Mouse (Mus musculus): ENCODE results near the gene Stk32c. TPM values are rescaled to one million over a fixed set of nuclear protein-coding genes. Genes with fewer than 3 reads are reported as not detected.

The Stk32c gene
- polyA plus RNA-seq, 1 experiment from 2014 or later: 1.2 TPM

DNA sequence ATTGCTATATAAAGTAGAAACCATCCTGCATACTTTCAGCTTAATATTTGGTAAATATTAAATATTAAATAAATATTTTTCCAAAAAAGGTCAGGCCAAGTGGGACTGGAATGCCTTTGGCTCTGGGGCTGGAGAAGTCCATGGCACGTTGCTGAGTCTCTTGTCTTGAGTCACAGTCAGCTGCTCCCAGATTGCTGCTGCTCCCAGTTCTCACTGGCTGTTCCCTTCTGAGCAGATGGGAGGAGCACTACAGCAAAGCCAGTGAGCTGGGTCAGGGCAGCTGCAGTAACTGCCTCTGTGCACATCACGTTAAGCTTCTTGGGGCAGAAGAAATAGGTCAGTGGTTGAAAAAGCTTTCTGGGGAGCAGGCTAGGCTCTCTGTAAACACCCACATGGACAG is 7.2 kb upstream of the Stk32c start:
- no peak for DNase-seq (ENCODE audit: low spot score)
- Histone ChIP-seq H3K4me2 (replicated peaks) (no peak overlapping the region), H3K36me3 (replicated peaks; ENCODE audit: control insufficient read depth, insufficient read depth) (no peaks in the 10 kb centered on the region), H3K27ac (no peak overlapping the region), H3K9ac (no peak overlapping the region), H3K4me1 (replicated peaks; ENCODE audit: control insufficient read depth, insufficient read depth, low read length) (no peaks in the 10 kb centered on the region), H3K27me3 (ENCODE audit: control insufficient read depth, insufficient read depth, low read length) (no peaks in the 10 kb centered on the region), H3K4me3 (replicated peaks; ENCODE audit: low read length) (no peak overlapping the region), H3K9me3 (ENCODE audit: control insufficient read depth, low read length) (no peaks in the 10 kb centered on the region)
- ATAC-seq (ENCODE audit: low FRiP score): no peak
- WGBS: 28% methylated on average over 2 of the region's 2 CpGs

DNA sequence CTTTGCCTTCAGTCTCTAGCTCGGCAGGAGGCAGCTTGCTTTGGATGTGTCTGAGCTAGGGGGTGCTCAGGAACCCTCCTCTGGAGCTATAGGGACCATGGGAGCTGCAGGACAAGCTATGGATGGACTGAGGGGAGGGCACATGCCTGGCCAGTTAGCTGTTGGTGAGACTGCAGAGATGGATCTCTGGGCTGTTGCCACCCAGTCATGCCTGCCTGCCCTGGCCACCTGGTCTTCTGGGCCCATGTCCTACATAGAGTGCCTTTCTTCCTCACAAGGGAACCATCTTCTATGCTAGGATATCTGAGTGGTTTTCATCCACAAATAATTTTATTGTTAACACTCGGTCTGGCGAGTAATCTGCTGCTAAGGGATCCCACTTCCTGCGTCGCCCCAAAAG is 6.4 kb upstream of the Stk32c start:
- Histone ChIP-seq H3K36me3 (replicated peaks; ENCODE audit: control insufficient read depth, insufficient read depth) (no peaks in the 10 kb centered on the region), H3K9ac (no peak overlapping the region), H3K27me3 (ENCODE audit: control insufficient read depth, insufficient read depth, low read length) (no peaks in the 10 kb centered on the region), H3K4me1 (replicated peaks; ENCODE audit: control insufficient read depth, insufficient read depth, low read length) (no peaks in the 10 kb centered on the region), H3K4me2 (replicated peaks) (no peak overlapping the region), H3K27ac (no peak overlapping the region), H3K9me3 (ENCODE audit: control insufficient read depth, low read length) (no peaks in the 10 kb centered on the region), H3K4me3 (replicated peaks; ENCODE audit: low read length) (no peak overlapping the region)
- 90% methylated on average over 5 of the region's 5 CpGs for WGBS
- ATAC-seq (ENCODE audit: low FRiP score) (no peak), DNase-seq (ENCODE audit: low spot score) (no peak)

DNA sequence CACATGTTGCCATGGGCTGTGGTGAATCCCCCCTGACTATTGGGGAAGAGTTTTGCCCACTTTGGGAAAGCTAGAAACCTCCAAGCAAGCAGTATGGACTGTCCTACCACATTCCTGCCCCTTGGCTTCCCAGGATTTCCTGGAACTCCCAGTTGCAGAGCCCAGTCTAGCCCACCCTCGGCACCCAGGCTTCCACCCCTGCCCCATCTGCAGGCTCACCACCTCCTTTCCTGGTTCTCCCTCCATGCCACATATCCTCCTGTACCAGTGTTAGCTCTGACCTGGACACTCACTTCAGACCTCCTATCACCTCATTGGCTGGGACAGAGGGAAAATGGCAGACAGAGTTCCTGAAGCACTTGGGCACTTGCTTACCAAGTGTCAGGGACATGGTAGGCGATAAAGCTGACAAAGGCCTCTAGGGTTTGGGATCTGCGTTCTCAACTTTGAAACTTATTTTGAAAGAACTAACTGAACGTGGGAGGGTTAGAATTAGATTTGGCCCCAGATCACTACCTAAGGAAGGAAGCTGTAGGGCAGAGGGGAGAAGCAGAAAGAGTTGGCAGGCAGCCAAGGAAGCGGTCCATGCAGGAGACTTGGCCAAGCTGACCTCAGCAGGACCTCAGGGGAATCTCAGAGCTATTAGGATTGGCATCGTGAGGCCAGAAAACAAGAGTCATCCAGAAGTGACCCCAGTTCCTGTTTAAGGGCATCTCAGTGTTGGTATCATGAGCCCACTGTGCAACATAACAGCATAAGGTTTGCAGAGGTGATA is 5.7 kb upstream of the Stk32c start:
- WGBS: 64% methylated on average over 6 of the region's 6 CpGs
- Histone ChIP-seq H3K4me1 (replicated peaks; ENCODE audit: control insufficient read depth, insufficient read depth, low read length) (0 out of 2 replicates have a peak, but pooled peaks cover 3% of the 10 kb centered on the region), H3K27ac (no peak overlapping the region), H3K4me2 (replicated peaks) (no peak overlapping the region), H3K27me3 (ENCODE audit: control insufficient read depth, insufficient read depth, low read length) (no peaks in the 10 kb centered on the region), H3K9me3 (ENCODE audit: control insufficient read depth, low read length) (no peaks in the 10 kb centered on the region), H3K36me3 (replicated peaks; ENCODE audit: control insufficient read depth, insufficient read depth) (no peaks in the 10 kb centered on the region), H3K9ac (no peak overlapping the region), H3K4me3 (replicated peaks; ENCODE audit: low read length) (no peak overlapping the region)
- DNase-seq (ENCODE audit: low spot score) (no peak), ATAC-seq (ENCODE audit: low FRiP score) (no peak)

DNA sequence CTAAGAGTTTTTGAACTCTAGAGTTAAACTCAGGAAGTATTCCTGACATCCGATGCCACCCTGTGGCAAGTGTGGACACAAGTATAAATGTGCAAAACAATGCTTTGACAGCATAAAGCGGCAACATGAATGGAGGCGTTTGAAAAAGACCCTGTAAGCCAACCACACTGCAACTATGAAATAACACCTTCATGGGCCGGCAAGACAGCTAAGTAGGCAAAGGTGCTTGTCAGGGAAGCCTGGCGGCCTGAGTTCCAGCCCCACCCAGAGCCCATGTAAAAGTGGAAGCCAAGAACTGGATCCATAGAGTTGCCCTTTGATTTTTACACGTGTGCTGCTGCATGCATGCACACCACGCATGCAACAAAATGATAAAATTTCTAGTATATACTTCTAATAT is 3.9 kb upstream of the Stk32c start:
- DNase-seq (ENCODE audit: low spot score) (no peak), ATAC-seq (ENCODE audit: low FRiP score) (no peak)
- H3K4me3 ChIP-seq (replicated peaks; ENCODE audit: low read length): no peak overlapping the region
- no peak overlapping the region for H3K27ac ChIP-seq
- H3K9me3 ChIP-seq (ENCODE audit: control insufficient read depth, low read length): no peaks in the 10 kb centered on the region
- H3K27me3 ChIP-seq (ENCODE audit: control insufficient read depth, insufficient read depth, low read length): no peaks in the 10 kb centered on the region
- H3K36me3 ChIP-seq (replicated peaks; ENCODE audit: control insufficient read depth, insufficient read depth): no peaks in the 10 kb centered on the region
- WGBS: 87% methylated on average over 7 of the region's 7 CpGs
- no peak overlapping the region for H3K9ac ChIP-seq
- H3K4me1 ChIP-seq (replicated peaks; ENCODE audit: control insufficient read depth, insufficient read depth, low read length): peaks cover 11% of the 10 kb centered on the region
- H3K4me2 ChIP-seq (replicated peaks): no peak overlapping the region

DNA sequence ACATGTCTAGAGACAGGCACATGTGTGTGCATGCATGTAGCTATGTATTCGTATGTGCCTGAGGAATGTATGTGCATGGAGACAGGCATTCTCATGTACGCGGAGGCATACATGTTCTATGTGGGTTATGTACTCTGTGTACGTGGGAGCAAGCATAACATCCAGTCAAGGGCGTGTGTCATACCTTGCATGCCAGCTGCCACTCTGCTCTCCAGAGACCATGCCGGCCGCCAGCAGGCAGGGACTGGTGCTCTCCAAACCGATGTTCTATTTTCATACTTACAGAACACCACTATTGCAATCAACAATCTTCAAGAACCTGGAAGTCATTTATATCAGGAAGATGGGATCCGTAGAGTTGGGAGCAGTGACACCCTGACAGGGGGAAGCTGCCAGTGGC is 3.4 kb upstream of the Stk32c start:
- no peak for ATAC-seq (ENCODE audit: low FRiP score)
- WGBS: 92% methylated on average over 9 of the region's 9 CpGs
- H3K36me3 ChIP-seq (replicated peaks; ENCODE audit: control insufficient read depth, insufficient read depth): no peaks in the 10 kb centered on the region
- no peaks in the 10 kb centered on the region for H3K27me3 ChIP-seq (ENCODE audit: control insufficient read depth, insufficient read depth, low read length)
- H3K4me1 ChIP-seq (replicated peaks; ENCODE audit: control insufficient read depth, insufficient read depth, low read length): peaks cover 11% of the 10 kb centered on the region
- no peak overlapping the region for H3K9ac ChIP-seq
- no peak for DNase-seq (ENCODE audit: low spot score)
- H3K4me2 ChIP-seq (replicated peaks): no peak overlapping the region
- H3K27ac ChIP-seq: no peak overlapping the region
- no peaks in the 10 kb centered on the region for H3K9me3 ChIP-seq (ENCODE audit: control insufficient read depth, low read length)
- H3K4me3 ChIP-seq (replicated peaks; ENCODE audit: low read length): no peak overlapping the region

DNA sequence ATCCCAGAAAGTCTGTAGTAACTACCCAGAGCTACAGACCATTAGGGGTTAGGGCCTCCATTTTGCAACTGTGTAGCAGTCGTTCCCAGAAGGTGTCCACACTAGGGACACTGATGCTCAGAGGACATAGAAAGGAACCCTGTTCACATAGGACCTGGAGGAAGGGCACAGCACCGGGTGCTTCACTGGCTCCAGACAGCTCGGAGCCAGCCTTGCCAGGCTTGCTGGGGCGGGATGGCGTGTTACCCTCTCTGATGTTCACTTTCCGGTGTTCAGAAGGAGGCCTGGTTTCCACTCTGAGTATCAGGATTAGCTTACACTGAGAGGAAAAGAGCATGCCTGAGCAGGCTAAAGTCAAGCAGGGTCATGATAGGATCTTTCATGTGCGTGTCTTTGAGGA is 2.8 kb upstream of the Stk32c start:
- Histone ChIP-seq H3K9ac (no peak overlapping the region), H3K4me2 (replicated peaks) (no peak overlapping the region), H3K9me3 (ENCODE audit: control insufficient read depth, low read length) (no peaks in the 10 kb centered on the region), H3K36me3 (replicated peaks; ENCODE audit: control insufficient read depth, insufficient read depth) (no peaks in the 10 kb centered on the region), H3K4me3 (replicated peaks; ENCODE audit: low read length) (no peak overlapping the region), H3K27me3 (ENCODE audit: control insufficient read depth, insufficient read depth, low read length) (no peaks in the 10 kb centered on the region), H3K27ac (no peak overlapping the region), H3K4me1 (replicated peaks; ENCODE audit: control insufficient read depth, insufficient read depth, low read length) (peaks cover 11% of the 10 kb centered on the region)
- ATAC-seq (ENCODE audit: low FRiP score): no peak
- WGBS: 92% methylated on average over 7 of the region's 7 CpGs
- DNase-seq (ENCODE audit: low spot score): no peak

DNA sequence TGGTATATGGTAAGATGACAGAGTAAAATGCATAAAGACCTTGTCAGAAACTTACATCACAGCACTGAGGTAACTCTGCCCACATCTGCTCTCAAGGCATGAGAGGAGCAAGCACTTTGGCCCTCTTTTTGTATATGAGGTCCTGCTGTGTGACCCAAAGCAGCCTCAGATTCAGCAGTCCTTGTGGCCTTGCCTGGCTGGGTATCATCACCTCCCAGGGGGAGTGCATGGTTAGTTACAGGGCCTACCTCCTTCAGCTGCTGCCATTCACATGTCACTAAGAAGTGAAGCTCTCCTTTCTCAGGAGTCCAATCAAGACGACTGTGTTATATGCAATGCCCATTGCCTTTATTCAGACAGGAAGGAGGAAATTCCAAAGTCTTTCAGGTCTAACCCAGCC is 2.4 kb upstream of the Stk32c start:
- H3K4me2 ChIP-seq (replicated peaks): no peak overlapping the region
- no peak for ATAC-seq (ENCODE audit: low FRiP score)
- 87% methylated on average over 1 of the region's 1 CpGs for WGBS

DNA sequence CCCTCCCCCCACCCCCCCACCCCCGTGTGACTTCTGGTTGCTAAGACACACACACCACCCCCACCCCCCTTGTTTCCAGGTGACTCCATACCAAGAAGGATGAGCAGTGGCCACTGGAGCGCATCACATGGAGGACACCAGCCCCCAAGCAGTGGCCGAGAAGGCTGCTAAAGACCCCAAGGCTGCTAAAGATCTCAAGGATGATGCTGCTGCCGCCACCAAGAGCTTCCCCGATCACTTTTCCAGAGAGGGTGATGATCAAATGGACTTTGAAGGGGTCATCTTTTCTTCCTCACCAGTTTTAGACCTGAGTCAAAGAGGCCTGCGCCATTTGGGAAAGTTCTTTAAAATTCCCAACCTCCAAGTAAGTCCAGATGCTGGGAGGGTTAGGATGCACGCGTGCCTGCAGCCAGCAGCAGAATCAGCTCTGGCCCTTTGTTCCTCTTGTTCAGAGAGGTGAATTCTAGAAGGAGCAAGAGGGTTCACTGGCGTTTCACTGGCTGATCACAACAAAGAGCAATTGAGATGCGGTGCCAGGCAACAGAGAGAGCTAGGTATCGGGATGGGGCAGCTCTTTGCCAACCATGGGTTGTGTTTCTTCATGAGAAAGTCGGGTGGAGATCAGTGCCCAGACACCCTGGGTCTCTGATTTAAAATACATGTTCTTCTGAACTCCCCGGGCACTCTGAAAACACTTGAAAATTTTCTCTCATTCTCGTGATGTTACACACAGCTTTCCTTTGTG is 1.7 kb upstream of the Stk32c start:
- no peak for ATAC-seq (ENCODE audit: low FRiP score)
- no peak overlapping the region for H3K4me3 ChIP-seq (replicated peaks; ENCODE audit: low read length)
- H3K27ac ChIP-seq: no peak overlapping the region
- H3K4me1 ChIP-seq (replicated peaks; ENCODE audit: control insufficient read depth, insufficient read depth, low read length): peaks cover 11% of the 10 kb centered on the region
- H3K36me3 ChIP-seq (replicated peaks; ENCODE audit: control insufficient read depth, insufficient read depth): no peaks in the 10 kb centered on the region
- no peaks in the 10 kb centered on the region for H3K9me3 ChIP-seq (ENCODE audit: control insufficient read depth, low read length)
- H3K9ac ChIP-seq: no peak overlapping the region
- 77% methylated on average over 14 of the region's 14 CpGs for WGBS
- no peak overlapping the region for H3K4me2 ChIP-seq (replicated peaks)
- no peak for DNase-seq (ENCODE audit: low spot score)
- H3K27me3 ChIP-seq (ENCODE audit: control insufficient read depth, insufficient read depth, low read length): no peaks in the 10 kb centered on the region

More for the DNA sequence above, 2.4 kb upstream of the Stk32c start:
- Histone ChIP-seq H3K4me1 (replicated peaks; ENCODE audit: control insufficient read depth, insufficient read depth, low read length) (peaks cover 11% of the 10 kb centered on the region), H3K4me3 (replicated peaks; ENCODE audit: low read length) (no peak overlapping the region), H3K27ac (no peak overlapping the region), H3K36me3 (replicated peaks; ENCODE audit: control insufficient read depth, insufficient read depth) (no peaks in the 10 kb centered on the region), H3K9ac (no peak overlapping the region), H3K27me3 (ENCODE audit: control insufficient read depth, insufficient read depth, low read length) (no peaks in the 10 kb centered on the region), H3K9me3 (ENCODE audit: control insufficient read depth, low read length) (no peaks in the 10 kb centered on the region)
- no peak for DNase-seq (ENCODE audit: low spot score)

DNA sequence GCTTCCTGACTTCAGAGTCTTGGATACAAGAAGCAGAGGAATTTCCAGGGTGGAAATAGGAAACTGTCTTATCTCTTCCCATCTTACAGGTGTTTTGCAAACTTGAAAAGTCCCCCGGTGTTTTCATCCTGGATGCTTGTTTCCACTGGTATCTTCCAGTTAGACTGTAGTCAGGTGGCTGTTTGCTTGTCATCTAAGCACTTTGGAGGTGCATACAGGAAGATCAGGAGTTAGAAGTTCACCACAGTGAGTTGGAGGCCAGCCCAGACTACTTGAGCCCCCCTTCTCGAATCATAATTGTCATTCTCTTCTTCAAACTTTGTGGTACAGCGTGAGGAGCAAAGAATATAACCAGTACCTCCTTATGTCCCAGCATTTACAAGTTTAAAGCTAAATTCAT is 1.1 kb upstream of the Stk32c start:
- Histone ChIP-seq H3K9ac (no peak overlapping the region), H3K9me3 (ENCODE audit: control insufficient read depth, low read length) (no peaks in the 10 kb centered on the region), H3K4me3 (replicated peaks; ENCODE audit: low read length) (no peak overlapping the region), H3K4me1 (replicated peaks; ENCODE audit: control insufficient read depth, insufficient read depth, low read length) (peaks cover 11% of the 10 kb centered on the region), H3K27ac (no peak overlapping the region), H3K27me3 (ENCODE audit: control insufficient read depth, insufficient read depth, low read length) (no peaks in the 10 kb centered on the region), H3K4me2 (replicated peaks) (no peak overlapping the region), H3K36me3 (replicated peaks; ENCODE audit: control insufficient read depth, insufficient read depth) (no peaks in the 10 kb centered on the region)
- ATAC-seq (ENCODE audit: low FRiP score): no peak
- 87% methylated on average over 3 of the region's 3 CpGs for WGBS
- no peak for DNase-seq (ENCODE audit: low spot score)

Measured in hindbrain, embryonic 14.5 days (tissue).